Mouse (Mus musculus) small intestine, adult 2 months (tissue): ENCODE results near the gene Fam168a. TPM values are rescaled to one million over a fixed set of nuclear protein-coding genes. Genes with fewer than 3 reads are reported as not detected.
A peak's percentile ranks its signal among the peaks of the same experiment; 100 is the strongest.

ENCODE experiments used
- H3K27ac ChIP-seq: fragments of 200-500 bp; 2 replicates; pipeline ENCODE4 v1.5.1; 2012; ENCODE audit warnings: low read depth, low read length, control low read depth, inconsistent platforms; ENCODE audit not compliant: insufficient read depth
- H3K27me3 ChIP-seq: fragments of 200-500 bp; 2 replicates; pipeline ENCODE4 v1.6.1; 2012; ENCODE audit warnings: mild to moderate bottlenecking, moderate library complexity, low read length, inconsistent platforms; ENCODE audit not compliant: control insufficient read depth, insufficient read depth
- H3K36me3 ChIP-seq: fragments of 200-500 bp; 2 replicates; pipeline ENCODE4 v1.6.1; 2012; ENCODE audit warnings: mild to moderate bottlenecking, low read length, control low read depth, inconsistent platforms; ENCODE audit not compliant: control insufficient read depth, insufficient read depth
- H3K4me1 ChIP-seq: fragments of 200-500 bp; 2 replicates; pipeline ENCODE4 v1.6.1; 2012; ENCODE audit warnings: low read length, inconsistent platforms, mixed read lengths; ENCODE audit not compliant: control insufficient read depth, insufficient read depth, insufficient read length
- H3K4me3 ChIP-seq: fragments of 200-500 bp; 2 replicates; pipeline ENCODE4 v1.5.1; 2012; ENCODE audit warnings: low read depth, mild to moderate bottlenecking, control low read depth, inconsistent platforms, low read length, moderate library complexity
- CTCF ChIP-seq: fragments of 200-500 bp; IDR thresholded peaks from 2 replicates; pipeline ENCODE4 v1.5.1; 2012; ENCODE audit warnings: low read depth, mild to moderate bottlenecking, control low read depth, inconsistent platforms, low read length, moderate library complexity, mixed read lengths; ENCODE audit not compliant: insufficient replicate concordance, insufficient read length; ENCODE audit errors: extremely low read depth
- POLR2A ChIP-seq: fragments of 200-500 bp; IDR thresholded peaks from 2 replicates; pipeline ENCODE4 v1.6.1; 2012; ENCODE audit warnings: low read depth, mild to moderate bottlenecking, control low read depth, inconsistent platforms, low read length, moderate library complexity
- WGBS: fragments of 180-500 bp; shearing (Covaris S2); methylation state at CpG from one replicate; pipeline ENCODE4 v1.1.7; 2018; 5-methylcytosine and 5-hydroxymethylcytosine counted together
- polyA plus RNA-seq: library from polyadenylated mRNA; depleted of rRNA; stranded (reverse); fragments of >200 nt; gene quantifications from 2 replicates; pipeline ENCODE4 v1.2.3, GENCODE M21; 2012; rRNA removed

Fam168a gene
- polyA plus RNA-seq = 28.2 and 43.9 TPM in 2 replicates

- under 1% methylated on average over 33 of the region's 37 CpGs for WGBS
- peak within 1 kb of the TSS; percentile 99 for H3K4me3 ChIP-seq
- TF ChIP-seq POLR2A (no peak), CTCF (no peak)
- H3K27me3 ChIP-seq = no peaks in the 10 kb centered on the region
- peaks cover 5% of the 10 kb centered on the region; the same call in 1 of the 2 replicates for H3K4me1 ChIP-seq
- H3K27ac ChIP-seq = peak within 1 kb of the TSS; percentile 90
- H3K36me3 ChIP-seq = no peaks in the 10 kb centered on the region
Observed at GRCm38 (mm10) chr7:100706143-100706841, at the start of gene Fam168a. Fam168a (plus strand) TSS chr7:100706635.

GRCm38 (mm10) chr7:100656739-100657138 is 49.7 kb upstream of the Fam168a start:
- 0 out of 2 replicates have a peak, but pooled peaks cover 2% of the 10 kb centered on the region for H3K4me1 ChIP-seq
- no peak overlapping the region for H3K27ac ChIP-seq
- H3K27me3 ChIP-seq = no peaks in the 10 kb centered on the region
- H3K4me3 ChIP-seq = no peak overlapping the region
- H3K36me3 ChIP-seq = no peaks in the 10 kb centered on the region
- TF ChIP-seq CTCF (no peak), POLR2A (no peak)
- 78% methylated on average over 5 of the region's 5 CpGs for WGBS

GRCm38 (mm10) chr7:100658093-100658578 is 48.3 kb upstream of the Fam168a start:
- Histone ChIP-seq H3K27me3 (no peaks in the 10 kb centered on the region), H3K36me3 (no peaks in the 10 kb centered on the region), H3K27ac (no peak overlapping the region), H3K4me3 (peak overlapping the region; percentile 38), H3K4me1 (0 out of 2 replicates have a peak, but pooled peaks cover 2% of the 10 kb centered on the region)
- whole genome bisulfite sequencing = 13% methylated on average over 18 of the region's 18 CpGs
- no peak for TF ChIP-seq POLR2A

- Histone ChIP-seq H3K27me3 (no peaks in the 10 kb centered on the region), H3K36me3 (no peaks in the 10 kb centered on the region), H3K4me3 (no peak overlapping the region), H3K27ac (no peak overlapping the region), H3K4me1 (0 out of 2 replicates have a peak, but pooled peaks cover 2% of the 10 kb centered on the region)
- WGBS = 90% methylated on average over 7 of the region's 7 CpGs
- TF ChIP-seq CTCF (no peak), POLR2A (no peak)
Observed at GRCm38 (mm10) chr7:100661264-100661663, 45.2 kb upstream of the Fam168a start.

GRCm38 (mm10) chr7:100662231-100662630 is 44.2 kb upstream of the Fam168a start, which contains the start of gene Plekhb1:
Plekhb1 (minus strand) TSS chr7:100662414.
- H3K4me1 ChIP-seq = 0 out of 2 replicates have a peak, but pooled peaks cover 2% of the 10 kb centered on the region
- no peak within 1 kb of the TSS for H3K4me3 ChIP-seq
- H3K36me3 ChIP-seq = no peaks in the 10 kb centered on the region
- H3K27me3 ChIP-seq = no peaks in the 10 kb centered on the region
- no peak within 1 kb of the TSS for H3K27ac ChIP-seq
- TF ChIP-seq POLR2A = no peak
- TF ChIP-seq CTCF = no peak
- WGBS = 86% methylated on average over 8 of the region's 8 CpGs

GRCm38 (mm10) chr7:100663190-100663589 is 43.2 kb upstream of the Fam168a start:
- H3K4me3 ChIP-seq = no peak overlapping the region

GRCm38 (mm10) chr7:100663729-100664304 is 42.6 kb upstream of the Fam168a start:
- Histone ChIP-seq H3K4me3 (no peak overlapping the region), H3K36me3 (no peaks in the 10 kb centered on the region), H3K27ac (no peak overlapping the region; the same call in 1 of the 2 replicates), H3K27me3 (no peaks in the 10 kb centered on the region), H3K4me1 (no peaks in the 10 kb centered on the region)
- WGBS = 61% methylated on average over 11 of the region's 11 CpGs
- TF ChIP-seq CTCF (no peak), POLR2A (no peak)

More at GRCm38 (mm10) chr7:100663190-100663589, 43.2 kb upstream of the Fam168a start:
- Histone ChIP-seq H3K27me3 (no peaks in the 10 kb centered on the region), H3K27ac (no peak overlapping the region), H3K4me1 (0 out of 2 replicates have a peak, but pooled peaks cover 1% of the 10 kb centered on the region), H3K36me3 (no peaks in the 10 kb centered on the region)
- peak; percentile 91; the same call in 1 of the 2 replicates for TF ChIP-seq CTCF
- no peak for TF ChIP-seq POLR2A
- 3% methylated on average over 13 of the region's 13 CpGs for WGBS
